Mouse (Mus musculus): Measurements from ENCODE around the gene Inpp5d. TPM values are rescaled to one million over a fixed set of nuclear protein-coding genes. Genes with fewer than 3 reads are reported as not detected.

Inpp5d gene
- polyA plus RNA-seq, 1 experiment, result 204 TPM

DNA sequence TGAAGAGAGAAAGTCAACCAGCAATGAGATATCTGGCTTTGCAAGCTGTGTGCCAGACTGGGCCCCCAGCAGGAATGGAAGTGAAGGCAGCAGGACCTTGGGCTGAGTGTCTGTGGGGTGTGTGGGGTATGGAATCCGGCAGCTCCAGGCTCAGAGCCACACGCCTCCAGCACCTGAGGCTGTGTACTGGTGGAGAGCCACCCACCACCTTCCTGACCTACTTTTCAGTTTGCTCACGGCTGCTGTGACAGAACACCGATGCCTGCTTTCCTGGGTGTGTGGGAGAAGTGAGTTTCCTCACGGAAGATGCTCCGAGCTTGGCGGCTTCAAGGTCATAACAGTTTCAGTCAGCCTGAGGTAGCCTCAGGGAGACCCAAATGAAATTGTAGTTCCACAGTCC is 30.9 kb upstream of the Inpp5d start:
- 94% methylated on average over 7 of the region's 7 CpGs for WGBS
- Histone ChIP-seq H3K4me1 (ENCODE audit: control insufficient read depth, insufficient read depth, insufficient read length) (no peaks in the 10 kb centered on the region), H3K36me3 (ENCODE audit: control insufficient read depth, insufficient read depth, low read length) (no peaks in the 10 kb centered on the region), H3K4me3 (ENCODE audit: extremely low read depth, insufficient read depth, insufficient read length) (no peak overlapping the region), H3K27ac (ENCODE audit: insufficient read depth, low read length) (no peak overlapping the region), H3K27me3 (ENCODE audit: control insufficient read depth, insufficient read depth, low read length) (no peaks in the 10 kb centered on the region)
- DNase-seq (ENCODE audit: low read depth in 1 of 2, low spot score in 2 of 2), result no peak
- no peak for TF ChIP-seq CTCF (IDR thresholded peaks at IDR 0.05; ENCODE audit: extremely low read depth, insufficient read depth, insufficient read length, insufficient replicate concordance)
- TF ChIP-seq POLR2A (IDR thresholded peaks at IDR 0.05; ENCODE audit: low read depth, low read length), result no peak

DNA sequence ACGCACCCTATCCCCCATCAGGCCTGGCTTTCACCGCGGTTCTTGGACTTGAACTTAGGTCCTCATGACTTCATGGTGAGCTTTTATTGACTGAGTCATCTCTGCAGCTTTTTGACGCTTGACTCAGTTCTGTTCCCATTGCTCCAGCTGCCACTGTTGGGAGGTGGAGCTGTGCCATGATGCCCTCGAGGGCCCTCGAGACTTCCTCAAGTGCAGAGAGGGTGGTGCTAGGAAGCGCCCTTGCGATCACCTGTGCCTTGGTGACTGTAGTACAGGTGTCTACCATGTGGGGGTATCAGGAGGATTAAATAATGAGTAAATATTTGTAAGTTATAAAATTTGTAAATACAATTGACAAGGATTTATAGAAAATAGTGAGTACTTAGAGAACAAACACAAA is 30.1 kb upstream of the Inpp5d start:
- WGBS, result 80% methylated on average over 8 of the region's 8 CpGs
- Histone ChIP-seq H3K27me3 (ENCODE audit: control insufficient read depth, insufficient read depth, low read length) (no peaks in the 10 kb centered on the region), H3K27ac (ENCODE audit: insufficient read depth, low read length) (no peak overlapping the region), H3K4me3 (ENCODE audit: extremely low read depth, insufficient read depth, insufficient read length) (no peak overlapping the region), H3K4me1 (ENCODE audit: control insufficient read depth, insufficient read depth, insufficient read length) (no peaks in the 10 kb centered on the region), H3K36me3 (ENCODE audit: control insufficient read depth, insufficient read depth, low read length) (no peaks in the 10 kb centered on the region)
- TF ChIP-seq CTCF (IDR thresholded peaks at IDR 0.05; ENCODE audit: extremely low read depth, insufficient read depth, insufficient read length, insufficient replicate concordance), result no peak
- TF ChIP-seq POLR2A (IDR thresholded peaks at IDR 0.05; ENCODE audit: low read depth, low read length), result no peak
- DNase-seq (ENCODE audit: low read depth in 1 of 2, low spot score in 2 of 2), result no peak

DNA sequence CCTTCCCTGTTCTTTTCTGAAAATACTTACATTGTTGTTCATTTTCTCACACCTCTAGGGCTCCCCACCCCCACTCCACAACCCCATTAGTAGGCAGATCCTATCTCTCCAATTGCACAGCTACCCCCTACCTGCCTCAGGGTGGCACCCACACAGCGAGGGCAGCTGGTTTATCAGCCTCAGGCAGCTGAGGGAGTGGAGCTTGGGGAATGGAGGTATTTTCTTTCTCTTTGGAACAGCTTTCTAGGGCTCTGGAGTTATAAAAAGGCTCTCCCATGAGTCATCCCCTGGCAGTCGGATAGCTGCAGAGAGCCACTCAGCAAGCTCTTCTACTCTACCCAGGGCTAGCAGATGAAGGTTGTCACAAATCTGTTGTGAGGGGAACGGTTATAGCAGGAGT is 25.9 kb upstream of the Inpp5d start:
- no peak overlapping the region for H3K27ac ChIP-seq (ENCODE audit: insufficient read depth, low read length)
- TF ChIP-seq CTCF (IDR thresholded peaks at IDR 0.05; ENCODE audit: extremely low read depth, insufficient read depth, insufficient read length, insufficient replicate concordance) (no peak), POLR2A (IDR thresholded peaks at IDR 0.05; ENCODE audit: low read depth, low read length) (no peak)
- no peak overlapping the region for H3K4me3 ChIP-seq (ENCODE audit: extremely low read depth, insufficient read depth, insufficient read length)
- DNase-seq (ENCODE audit: low read depth in 1 of 2, low spot score in 2 of 2), result no peak
- no peaks in the 10 kb centered on the region for H3K27me3 ChIP-seq (ENCODE audit: control insufficient read depth, insufficient read depth, low read length)
- H3K4me1 ChIP-seq (ENCODE audit: control insufficient read depth, insufficient read depth, insufficient read length), result no peaks in the 10 kb centered on the region
- WGBS, result 77% methylated on average over 3 of the region's 3 CpGs
- no peaks in the 10 kb centered on the region for H3K36me3 ChIP-seq (ENCODE audit: control insufficient read depth, insufficient read depth, low read length)

GRCm38 (mm10) chr1:87594671-87595070 is 25.4 kb upstream of the Inpp5d start:
- H3K36me3 ChIP-seq (ENCODE audit: control insufficient read depth, insufficient read depth, low read length), result no peaks in the 10 kb centered on the region
- 91% methylated on average over 10 of the region's 10 CpGs for WGBS

DNA sequence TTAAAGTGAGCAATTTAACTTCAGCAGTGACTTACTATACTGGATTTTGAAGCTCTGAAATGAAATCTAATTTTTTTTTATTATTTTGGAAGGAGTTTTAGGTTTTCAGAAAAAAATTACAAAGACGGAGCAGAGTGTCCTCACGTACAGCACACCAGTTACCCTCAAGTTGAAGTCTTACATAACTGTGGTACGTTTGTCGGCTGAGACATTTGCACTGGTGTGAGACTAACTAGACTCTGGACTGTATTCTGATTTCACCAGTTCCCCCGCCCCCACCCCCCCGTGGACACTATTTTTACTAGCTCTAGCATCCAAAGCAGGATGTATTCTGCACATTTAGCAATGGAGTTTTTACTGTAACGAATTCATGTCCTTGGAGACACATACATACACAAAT is 19.6 kb upstream of the Inpp5d start:
- 80% methylated on average over 7 of the region's 7 CpGs for WGBS
- Histone ChIP-seq H3K4me1 (ENCODE audit: control insufficient read depth, insufficient read depth, insufficient read length) (no peaks in the 10 kb centered on the region), H3K27ac (ENCODE audit: insufficient read depth, low read length) (no peak overlapping the region), H3K27me3 (ENCODE audit: control insufficient read depth, insufficient read depth, low read length) (no peaks in the 10 kb centered on the region), H3K36me3 (ENCODE audit: control insufficient read depth, insufficient read depth, low read length) (no peaks in the 10 kb centered on the region), H3K4me3 (ENCODE audit: extremely low read depth, insufficient read depth, insufficient read length) (no peak overlapping the region)
- no peak for TF ChIP-seq CTCF (IDR thresholded peaks at IDR 0.05; ENCODE audit: extremely low read depth, insufficient read depth, insufficient read length, insufficient replicate concordance)
- no peak for TF ChIP-seq POLR2A (IDR thresholded peaks at IDR 0.05; ENCODE audit: low read depth, low read length)
- DNase-seq (ENCODE audit: low read depth in 1 of 2, low spot score in 2 of 2), result no peak

More at GRCm38 (mm10) chr1:87594671-87595070, 25.4 kb upstream of the Inpp5d start:
- no peak for DNase-seq (ENCODE audit: low read depth in 1 of 2, low spot score in 2 of 2)
- H3K4me1 ChIP-seq (ENCODE audit: control insufficient read depth, insufficient read depth, insufficient read length), result no peaks in the 10 kb centered on the region
- no peak overlapping the region for H3K4me3 ChIP-seq (ENCODE audit: extremely low read depth, insufficient read depth, insufficient read length)
- no peak overlapping the region for H3K27ac ChIP-seq (ENCODE audit: insufficient read depth, low read length)
- H3K27me3 ChIP-seq (ENCODE audit: control insufficient read depth, insufficient read depth, low read length), result no peaks in the 10 kb centered on the region
- TF ChIP-seq POLR2A (IDR thresholded peaks at IDR 0.05; ENCODE audit: low read depth, low read length), result no peak
- no peak for TF ChIP-seq CTCF (IDR thresholded peaks at IDR 0.05; ENCODE audit: extremely low read depth, insufficient read depth, insufficient read length, insufficient replicate concordance)

GRCm38 (mm10) chr1:87601801-87602200 is 18.3 kb upstream of the Inpp5d start:
- Histone ChIP-seq H3K27me3 (ENCODE audit: control insufficient read depth, insufficient read depth, low read length) (no peaks in the 10 kb centered on the region), H3K36me3 (ENCODE audit: control insufficient read depth, insufficient read depth, low read length) (no peaks in the 10 kb centered on the region), H3K4me3 (ENCODE audit: extremely low read depth, insufficient read depth, insufficient read length) (no peak overlapping the region), H3K4me1 (ENCODE audit: control insufficient read depth, insufficient read depth, insufficient read length) (no peaks in the 10 kb centered on the region), H3K27ac (ENCODE audit: insufficient read depth, low read length) (no peak overlapping the region)
- no peak for DNase-seq (ENCODE audit: low read depth in 1 of 2, low spot score in 2 of 2)
- 62% methylated on average over 2 of the region's 2 CpGs for WGBS
- TF ChIP-seq POLR2A (IDR thresholded peaks at IDR 0.05; ENCODE audit: low read depth, low read length) (no peak), CTCF (IDR thresholded peaks at IDR 0.05; ENCODE audit: extremely low read depth, insufficient read depth, insufficient read length, insufficient replicate concordance) (no peak)

DNA sequence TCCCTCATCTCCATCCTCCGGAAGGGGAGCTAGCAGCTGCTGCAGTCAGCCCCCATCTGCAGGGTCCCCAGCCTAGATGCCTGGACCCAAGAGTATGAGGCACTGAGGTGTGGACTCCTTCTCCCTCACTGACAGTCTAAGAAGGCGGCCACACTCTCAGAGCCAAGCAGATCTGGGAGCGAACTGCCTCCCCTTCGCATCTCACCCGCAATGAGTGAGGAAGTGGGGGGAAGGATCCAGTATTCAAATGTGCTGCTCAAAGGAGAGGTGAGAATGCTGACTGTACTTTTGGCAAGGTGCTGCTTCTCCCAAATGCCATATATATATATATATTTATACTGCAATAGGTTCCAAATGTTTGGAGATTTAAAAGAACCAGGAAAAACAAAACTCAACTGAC is 16.7 kb upstream of the Inpp5d start:
- peaks cover 2% of the 10 kb centered on the region; the same call in 1 of the 2 replicates for H3K4me1 ChIP-seq (ENCODE audit: control insufficient read depth, insufficient read depth, insufficient read length)
- H3K27me3 ChIP-seq (ENCODE audit: control insufficient read depth, insufficient read depth, low read length), result no peaks in the 10 kb centered on the region
- no peak overlapping the region for H3K27ac ChIP-seq (ENCODE audit: insufficient read depth, low read length)
- no peaks in the 10 kb centered on the region for H3K36me3 ChIP-seq (ENCODE audit: control insufficient read depth, insufficient read depth, low read length)
- H3K4me3 ChIP-seq (ENCODE audit: extremely low read depth, insufficient read depth, insufficient read length), result no peak overlapping the region
- no peak for DNase-seq (ENCODE audit: low read depth in 1 of 2, low spot score in 2 of 2)
- no peak for TF ChIP-seq POLR2A (IDR thresholded peaks at IDR 0.05; ENCODE audit: low read depth, low read length)
- no peak for TF ChIP-seq CTCF (IDR thresholded peaks at IDR 0.05; ENCODE audit: extremely low read depth, insufficient read depth, insufficient read length, insufficient replicate concordance)
- WGBS, result 83% methylated on average over 5 of the region's 5 CpGs
